Mouse (Mus musculus) gastrocnemius, adult 2 months (tissue): ENCODE data around the gene Rdh8. TPM values are rescaled to one million over a fixed set of nuclear protein-coding genes. Genes with fewer than 3 reads are reported as not detected.
A peak's percentile ranks its signal among the peaks of the same experiment; 100 is the strongest.
"Not testable (repeated sequence)": the region's sequence is repeated elsewhere in the genome, so short reads cannot be mapped to it uniquely, and the experiment has no call there.

Source experiments
- DNase-seq: peaks from one replicate; pipeline ENCODE4 v3.0.0; 2022
- H3K27ac ChIP-seq: fragments of 200-600 bp; 2 replicates; pipeline ENCODE4 v1.8.1; 2022; ENCODE audit warnings: mild to moderate bottlenecking
- H3K4me3 ChIP-seq: fragments of 200-600 bp; 2 replicates; pipeline ENCODE4 v1.8.1; 2022; ENCODE audit warnings: mild to moderate bottlenecking, moderate library complexity
- CTCF ChIP-seq: fragments of 200-600 bp; IDR thresholded peaks from 2 replicates; pipeline ENCODE4 v1.8.1; 2022; ENCODE audit warnings: antibody characterized with exemption, mild to moderate bottlenecking, moderate library complexity
- intact Hi-C: fragments of 180-260 bp; cut with DNase I; formaldehyde crosslinking; loops from one replicate; pipeline ENCODE4 v1.15.1; 2025
- total RNA-seq, 2 experiments: library from RNA; stranded (reverse); gene quantifications; 2 replicates each; pipeline ENCODE4 v1.2.3; 2021

Gene Rdh8
- total RNA-seq, 2 experiments from 2014 or later = 0.56 TPM; not detected in 1

GRCm38 (mm10) chr9:20812537-20813271 lies 5.6 kb upstream of the Rdh8 start:
- peak; percentile 74 for DNase-seq
- intact Hi-C loops = no loop called here
- TF ChIP-seq CTCF = no peak
- H3K27ac ChIP-seq = peak overlapping the region; percentile 69
- H3K4me3 ChIP-seq = peak overlapping the region; percentile 76

- peak within 1 kb of the TSS; percentile 76 for H3K4me3 ChIP-seq
- peak within 1 kb of the TSS; percentile 79 for H3K27ac ChIP-seq
- no peak for TF ChIP-seq CTCF
- DNase-seq = peak; percentile 91
- intact Hi-C loops = no loop called here
Measured at GRCm38 (mm10) chr9:20814521-20815272, 3.6 kb upstream of the Rdh8 start, which contains the start of gene Col5a3. Gene Col5a3 (minus strand): TSS chr9:20815067.

- no peak for TF ChIP-seq CTCF
- Histone ChIP-seq H3K27ac (no peak overlapping the region), H3K4me3 (no peak overlapping the region)
- intact Hi-C loops = no loop called here
- DNase-seq = no peak
Measured at GRCm38 (mm10) chr9:20820001-20820400, 1.7 kb downstream of the Rdh8 start.

- no peak for DNase-seq
- Histone ChIP-seq H3K4me3 (no peak overlapping the region), H3K27ac (no peak overlapping the region)
- intact Hi-C loops = no loop called here
- no peak for TF ChIP-seq CTCF
Measured at GRCm38 (mm10) chr9:20822821-20823220, 4.5 kb downstream of the Rdh8 start.

- intact Hi-C loops = no loop called here
- Histone ChIP-seq H3K4me3 (no peak overlapping the region), H3K27ac (no peak overlapping the region)
- peak; percentile 65 for DNase-seq
- no peak for TF ChIP-seq CTCF
Measured at GRCm38 (mm10) chr9:20825781-20826180, 7.5 kb downstream of the Rdh8 start.

- intact Hi-C loops = no loop called here
Measured at GRCm38 (mm10) chr9:20828127-20828526, 9.8 kb downstream of the Rdh8 start.

GRCm38 (mm10) chr9:20830901-20831643 lies 12.8 kb downstream of the Rdh8 start:
- H3K27ac ChIP-seq = peak overlapping the region; percentile 62
- DNase-seq = peak; percentile 99
- H3K4me3 ChIP-seq = no peak overlapping the region
- no peak; the same call in none of the 2 replicates for TF ChIP-seq CTCF
- intact Hi-C loops = loop anchor here (1.0 to 10.0 kb wide), 2 partner anchors 91 to 166 kb away; no protein-coding TSS in a partner anchor

More at GRCm38 (mm10) chr9:20828127-20828526, 9.8 kb downstream of the Rdh8 start:
- no peak overlapping the region for H3K27ac ChIP-seq
- DNase-seq = no peak
- H3K4me3 ChIP-seq = no peak overlapping the region
- TF ChIP-seq CTCF = no peak

GRCm38 (mm10) chr9:20834881-20835280 lies 16.6 kb downstream of the Rdh8 start:
- intact Hi-C loops = loop anchor here (10.0 kb wide), 1 partner anchor 170 kb away; no protein-coding TSS in a partner anchor
- H3K27ac ChIP-seq = no peak overlapping the region
- no peak overlapping the region for H3K4me3 ChIP-seq
- DNase-seq = no peak
- no peak for TF ChIP-seq CTCF

GRCm38 (mm10) chr9:20835431-20835954 lies 17.2 kb downstream of the Rdh8 start:
- not testable (repeated sequence) for DNase-seq, H3K27ac ChIP-seq, H3K4me3 ChIP-seq
- intact Hi-C loops = loop anchor here (10.0 kb wide), 1 partner anchor 171 kb away; no protein-coding TSS in a partner anchor

GRCm38 (mm10) chr9:20837184-20837947 lies 19.1 kb downstream of the Rdh8 start:
- intact Hi-C loops = loop anchor here (10.0 kb wide), 1 partner anchor 173 kb away; no protein-coding TSS in a partner anchor

GRCm38 (mm10) chr9:20838931-20839330 lies 20.6 kb downstream of the Rdh8 start:
- intact Hi-C loops = loop anchor here (10.0 kb wide), 1 partner anchor 174 kb away; no protein-coding TSS in a partner anchor
- no peak overlapping the region for H3K27ac ChIP-seq
- TF ChIP-seq CTCF = no peak
- DNase-seq = no peak
- no peak overlapping the region for H3K4me3 ChIP-seq

More at GRCm38 (mm10) chr9:20837184-20837947, 19.1 kb downstream of the Rdh8 start:
- no peak overlapping the region for H3K27ac ChIP-seq
- TF ChIP-seq CTCF = no peak
- no peak for DNase-seq
- H3K4me3 ChIP-seq = no peak overlapping the region
